Mouse (Mus musculus) spleen, postnatal 4 days (tissue): ENCODE measurements at regions not wholly inside any gene's neighbourhood (a gene's known extent, or its start where the extent isn't known, plus 50 kb on each side); places are given as distances from the start of the nearest gene placed in this dataset.

Source experiments
- DNase-seq, 2 experiments: peaks; one replicate each; pipeline ENCODE4 v3.0.0; 2022; ENCODE audit warnings: low spot score in 2 of 2

- no peak for DNase-seq
Observed at GRCm38 (mm10) chr2:75479546-75479945, 179.5 kb upstream of the Hnrnpa3 start.

- no peak for DNase-seq
Observed at GRCm38 (mm10) chr2:75481863-75482262, 177.2 kb upstream of the Hnrnpa3 start.

DNA sequence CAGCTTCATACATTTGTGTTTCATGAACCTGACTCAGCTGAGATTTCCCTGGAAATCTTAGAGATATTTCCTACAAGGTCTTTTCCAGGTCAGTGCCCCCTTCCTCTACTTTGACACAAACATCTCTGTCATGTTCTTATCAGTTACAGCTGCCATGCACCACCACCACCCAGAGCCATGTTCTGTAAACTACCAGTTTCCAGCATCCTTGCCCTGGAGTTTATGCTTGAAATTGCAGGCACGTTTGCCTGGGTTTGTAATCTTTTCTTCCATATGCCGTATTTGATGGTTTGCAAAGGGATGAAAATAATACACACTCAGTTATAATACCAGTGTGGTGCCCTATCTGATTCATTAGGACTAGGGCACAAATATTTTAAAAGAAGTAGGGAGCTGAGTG, 176.6 kb upstream of the Hnrnpa3 start:
- no peak for DNase-seq

- no peak for DNase-seq
Observed at GRCm38 (mm10) chr2:75484951-75485350, 174.1 kb upstream of the Hnrnpa3 start.

GRCm38 (mm10) chr2:75491150-75491549, 167.9 kb upstream of the Hnrnpa3 start:
- DNase-seq, result no peak

GRCm38 (mm10) chr2:75491789-75492500, 167.1 kb upstream of the Hnrnpa3 start:
- DNase-seq, result no peak

DNA sequence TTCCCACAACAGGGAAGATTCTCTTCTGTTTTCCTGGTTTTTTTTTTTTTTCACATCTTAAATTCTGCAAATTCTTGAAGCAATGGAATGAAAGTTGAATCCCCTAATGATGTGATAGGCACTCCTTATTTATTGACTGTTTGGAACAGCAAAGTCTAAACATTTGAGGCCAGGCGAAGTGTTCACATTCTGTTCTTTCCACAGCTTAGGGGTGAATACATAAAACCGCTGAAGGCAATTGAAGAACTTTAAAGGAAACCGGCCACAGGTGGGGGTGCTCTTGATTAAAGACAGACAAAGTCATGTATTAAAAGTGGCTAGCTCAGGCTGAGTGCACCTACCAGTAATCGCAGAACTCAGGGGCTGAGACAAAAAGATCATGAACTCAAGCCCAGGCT, 166.6 kb upstream of the Hnrnpa3 start:
- no peak for DNase-seq

GRCm38 (mm10) chr2:75496606-75497240, 162.3 kb upstream of the Hnrnpa3 start:
- DNase-seq, result peak in 1 of 2 experiments; percentile 2

GRCm38 (mm10) chr2:75510223-75510622, 148.8 kb upstream of the Hnrnpa3 start:
- DNase-seq, result no peak

DNA sequence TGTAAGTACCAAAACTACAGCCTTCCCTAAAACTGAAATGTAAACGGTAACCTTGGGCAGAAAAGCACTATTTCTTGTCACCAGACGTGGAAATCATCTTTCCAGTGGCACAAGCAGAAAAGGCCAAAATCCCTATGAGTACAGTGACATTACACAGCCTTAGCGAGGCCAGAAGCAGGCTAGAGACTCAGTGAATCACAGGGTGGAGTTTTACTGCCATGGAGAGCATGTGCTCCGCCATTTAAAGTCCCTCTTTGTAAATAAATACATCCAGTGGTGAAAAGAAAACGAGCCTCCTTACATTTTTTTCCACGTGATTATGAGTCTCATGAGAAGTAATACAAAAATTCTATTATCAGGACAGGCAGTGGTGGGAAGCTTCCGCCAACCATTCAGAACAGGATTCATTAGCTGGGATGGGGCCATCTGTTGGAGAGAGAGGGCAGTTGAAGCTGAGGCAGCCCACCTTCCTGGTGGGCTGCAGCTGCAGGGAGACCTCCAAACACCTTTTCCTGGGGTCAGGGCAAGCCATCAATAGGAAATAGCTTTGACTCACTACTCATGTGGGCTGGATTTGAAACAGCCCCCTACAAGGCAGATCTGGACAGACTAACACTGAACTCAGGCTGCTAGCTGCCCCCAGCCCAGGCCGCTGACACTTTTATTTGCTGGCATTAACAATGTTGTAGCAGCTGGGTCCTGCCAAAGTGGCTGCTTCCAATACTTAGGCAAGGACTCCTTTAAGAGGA, 146.5 kb upstream of the Hnrnpa3 start:
- DNase-seq, result no peak

DNA sequence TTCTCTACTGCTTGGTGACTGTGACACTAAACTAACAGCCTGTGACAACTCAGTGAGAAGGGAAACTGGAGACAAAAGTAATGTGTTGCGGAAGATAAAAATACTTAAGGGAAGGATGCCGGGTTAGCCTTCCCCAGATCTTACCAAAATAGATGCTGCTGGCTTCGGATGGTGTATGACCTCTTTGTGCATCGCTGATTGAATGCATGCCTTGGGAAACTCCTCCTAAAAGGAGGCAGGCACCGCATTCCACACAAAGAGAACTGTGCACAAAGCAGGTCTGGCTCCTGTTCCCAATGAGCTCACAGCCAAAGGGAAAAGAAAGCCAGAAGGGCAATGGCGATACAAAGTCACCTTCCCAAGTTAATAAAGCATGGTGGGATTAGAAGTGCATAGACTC, 144.9 kb upstream of the Hnrnpa3 start:
- no peak for DNase-seq

GRCm38 (mm10) chr2:75516223-75516622, 142.8 kb upstream of the Hnrnpa3 start:
- no peak for DNase-seq

GRCm38 (mm10) chr2:75517096-75517495, 142.0 kb upstream of the Hnrnpa3 start:
- no peak for DNase-seq

DNA sequence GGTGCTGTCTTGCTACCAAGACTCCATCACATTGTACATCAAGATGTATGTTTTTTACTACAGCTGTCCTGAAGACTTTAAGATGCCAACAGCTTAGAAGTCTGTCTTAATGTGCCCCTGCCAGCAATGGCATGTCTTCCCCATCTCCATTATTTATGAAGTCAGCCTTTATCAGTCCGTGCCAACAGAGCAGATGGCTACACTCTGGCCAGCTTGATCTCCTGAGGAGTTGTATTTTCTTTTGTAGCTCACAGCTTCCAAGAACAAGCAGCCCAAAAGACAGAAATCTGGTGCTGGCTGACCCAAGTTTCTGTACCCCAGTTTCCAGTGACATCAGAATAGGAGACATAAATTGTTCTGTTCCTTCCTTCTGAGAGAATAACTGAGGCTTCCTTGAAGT, 140.5 kb upstream of the Hnrnpa3 start:
- DNase-seq, result no peak

DNA sequence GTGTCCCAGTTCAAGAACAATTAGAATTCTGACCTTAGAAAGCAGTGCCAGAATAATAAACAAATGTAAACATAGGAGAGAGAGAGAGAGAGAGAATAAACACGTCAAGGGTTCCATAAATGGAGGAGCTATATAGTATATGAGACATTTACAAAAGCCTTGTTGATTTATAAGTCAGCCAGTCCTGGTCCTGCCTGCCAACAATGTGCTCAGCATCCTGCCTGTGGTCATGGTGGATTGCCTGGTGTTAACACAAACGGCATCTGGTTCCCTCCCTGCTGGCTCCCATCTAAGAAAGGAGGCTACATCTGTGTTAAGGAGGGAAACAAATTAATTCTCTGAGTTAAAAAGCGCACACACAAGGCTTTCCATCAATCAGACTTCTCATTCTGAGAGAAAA, 133.5 kb upstream of the Hnrnpa3 start:
- no peak for DNase-seq

DNA sequence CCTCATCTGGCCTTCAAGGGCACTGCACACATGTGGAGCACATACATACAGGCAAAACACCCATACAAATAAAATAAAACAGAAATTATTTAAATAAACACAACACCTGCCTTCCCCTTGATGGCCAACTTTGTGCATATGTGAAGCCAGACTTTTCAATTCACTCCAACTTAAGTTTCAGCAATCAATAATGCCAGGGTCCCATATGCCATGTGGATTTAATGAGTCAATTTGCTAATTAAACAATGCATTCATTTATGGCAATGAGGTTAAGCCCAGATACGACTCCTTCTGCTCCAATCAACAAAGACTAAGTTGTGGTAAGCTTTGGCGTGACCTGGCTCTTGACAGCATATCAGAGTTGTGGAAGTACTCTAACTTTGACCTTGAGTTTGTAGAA, 130.4 kb upstream of the Hnrnpa3 start:
- no peak for DNase-seq

DNA sequence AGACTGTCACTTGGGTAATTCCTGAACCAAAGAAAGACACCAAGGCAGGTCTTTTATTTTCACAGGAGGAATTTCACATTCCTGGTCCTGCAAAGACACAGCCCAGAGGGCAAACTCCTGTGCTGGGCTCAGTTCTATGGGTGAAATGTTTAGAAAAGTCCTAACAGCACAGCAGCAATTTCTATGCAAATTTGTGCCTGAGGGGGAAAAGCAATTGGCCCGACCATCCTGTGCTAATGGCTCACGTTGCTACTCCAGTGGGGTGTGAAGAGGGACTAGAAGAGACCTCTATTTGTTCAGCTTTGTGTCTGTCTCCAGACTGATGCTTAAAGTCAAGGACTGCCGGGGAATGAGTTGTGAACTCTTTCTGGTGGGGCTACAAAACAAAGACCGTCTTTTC, 120.9 kb upstream of the Hnrnpa3 start:
- no peak for DNase-seq

DNA sequence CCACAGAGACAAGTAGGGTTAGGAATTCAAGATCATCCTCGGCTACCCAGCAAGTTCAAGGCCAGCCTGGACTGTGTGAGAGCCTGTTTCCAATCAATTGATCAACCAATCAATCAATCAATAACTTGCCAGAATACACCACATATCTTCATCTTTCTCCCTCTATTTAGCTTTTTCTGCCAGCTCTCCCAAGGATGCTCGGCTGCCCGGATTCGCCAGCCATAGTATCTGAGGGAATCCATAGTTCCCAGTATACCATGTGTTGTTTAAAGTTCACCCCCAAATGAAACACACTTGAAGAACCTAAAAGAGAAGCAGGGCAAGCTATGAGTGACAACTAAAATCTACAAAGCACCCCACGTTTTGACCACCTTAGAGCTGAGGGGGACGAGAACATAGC, 119.3 kb upstream of the Hnrnpa3 start:
- no peak for DNase-seq

GRCm38 (mm10) chr2:75542331-75542730, 116.7 kb upstream of the Hnrnpa3 start:
- no peak for DNase-seq

- no peak for DNase-seq
Observed at GRCm38 (mm10) chr2:75542781-75543180, 116.3 kb upstream of the Hnrnpa3 start.

DNA sequence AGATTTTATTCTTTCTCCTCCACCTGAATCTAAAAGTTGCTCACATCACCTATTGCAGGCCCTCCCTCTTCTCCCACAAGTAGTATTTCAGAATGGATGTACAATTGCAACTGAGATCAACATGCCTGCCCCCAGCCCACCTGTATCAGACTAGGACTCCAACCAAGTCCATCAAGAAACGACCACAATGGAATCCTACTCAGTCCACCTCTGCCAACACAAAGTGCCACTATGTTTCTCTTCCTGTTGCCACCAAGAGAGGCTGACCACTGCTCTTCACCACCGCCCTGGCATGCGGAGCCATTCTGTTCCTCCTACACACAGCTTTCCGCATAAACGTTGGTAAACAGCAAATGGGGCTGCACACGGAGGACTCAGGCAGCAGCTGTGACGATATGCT, 113.1 kb upstream of the Hnrnpa3 start:
- DNase-seq, result no peak

DNA sequence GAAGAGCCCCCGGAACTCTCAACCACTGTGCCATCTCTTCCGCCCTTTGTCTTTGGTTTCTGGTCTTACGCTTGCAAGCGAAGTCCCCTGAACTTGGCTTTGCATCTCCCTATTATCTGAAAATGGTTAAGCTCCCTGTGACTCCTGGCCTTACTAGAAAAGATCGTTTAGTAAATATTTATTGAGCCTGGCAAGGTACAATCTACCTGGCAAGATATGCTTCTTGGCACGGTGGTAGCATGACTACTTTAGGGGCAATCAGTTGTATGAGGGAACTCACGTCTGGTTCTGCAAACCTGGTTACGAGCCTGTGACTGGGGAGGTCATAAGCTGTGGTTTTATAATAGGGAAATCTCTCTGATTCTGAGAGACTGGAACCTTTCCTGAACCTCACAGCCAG, 103.4 kb upstream of the Hnrnpa3 start:
- no peak for DNase-seq

DNA sequence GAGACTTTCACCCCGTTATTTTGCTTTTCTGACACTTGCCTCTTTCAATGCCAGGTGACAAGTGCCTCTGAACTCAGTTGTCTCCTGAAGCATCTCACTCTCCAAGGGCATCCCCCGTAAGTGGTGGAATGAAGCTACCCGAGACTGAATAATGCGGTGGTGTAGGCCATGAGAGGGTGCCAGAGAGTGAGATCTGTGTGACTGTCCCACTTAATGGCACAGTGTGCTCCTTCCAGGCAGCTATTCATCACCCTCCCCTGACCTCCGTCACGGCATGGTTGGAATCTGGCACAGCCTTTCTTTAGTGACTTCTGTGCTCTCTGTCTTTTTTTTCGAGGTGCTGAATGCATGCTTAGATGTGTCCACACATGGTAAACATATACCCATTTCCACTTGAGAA, 102.3 kb upstream of the Hnrnpa3 start:
- no peak for DNase-seq
